Mouse (Mus musculus): ENCODE results near the gene Specc1.

Gene Specc1

GRCm38 (mm10) chr11:62193116-62193515 is 236.6 kb downstream of the Specc1 start:
- no peak for DNase-seq

GRCm38 (mm10) chr11:62194217-62194616 is 237.7 kb downstream of the Specc1 start:
- no peak for DNase-seq

- DNase-seq = no peak
Measured at GRCm38 (mm10) chr11:62200901-62201512, 244.4 kb downstream of the Specc1 start.

DNA sequence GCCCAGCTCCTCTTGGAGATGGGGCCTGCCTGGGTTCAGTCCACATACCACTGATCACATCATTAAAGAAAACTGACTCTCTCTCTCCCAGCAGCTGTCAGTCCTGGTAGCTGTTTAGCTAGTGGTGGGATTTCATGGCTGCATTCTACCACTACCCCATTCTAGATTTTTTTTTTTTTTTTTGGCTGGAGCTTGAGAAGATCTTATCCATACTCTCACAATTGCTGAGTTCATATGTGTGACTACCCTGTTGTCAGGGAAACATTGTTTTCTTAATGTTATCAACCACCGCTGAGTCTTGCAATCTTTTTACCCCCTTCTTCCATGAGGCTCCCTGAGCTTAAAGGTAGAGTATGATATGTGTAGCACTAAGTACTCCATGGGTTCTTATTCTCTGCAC is 246.1 kb downstream of the Specc1 start:
- DNase-seq = no peak

DNA sequence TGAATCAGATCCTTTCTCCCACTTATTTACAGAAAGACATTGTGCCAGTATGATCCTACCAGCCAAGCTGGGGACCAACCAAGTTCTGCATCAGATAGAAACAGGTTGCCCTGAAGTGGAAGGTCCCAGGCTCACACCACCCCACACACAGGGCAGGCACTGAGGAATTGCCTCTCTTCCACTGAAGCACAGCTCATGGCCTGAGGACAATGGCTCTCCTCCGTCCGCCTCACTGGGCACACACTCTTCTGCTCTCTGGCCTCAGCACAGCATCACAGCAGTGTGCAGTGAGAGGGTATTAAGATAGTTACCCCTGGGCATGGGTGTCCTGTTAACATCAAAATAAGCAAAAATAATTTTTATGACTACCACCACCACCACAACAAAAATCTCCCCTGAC is 252.5 kb downstream of the Specc1 start:
- no peak for DNase-seq

DNA sequence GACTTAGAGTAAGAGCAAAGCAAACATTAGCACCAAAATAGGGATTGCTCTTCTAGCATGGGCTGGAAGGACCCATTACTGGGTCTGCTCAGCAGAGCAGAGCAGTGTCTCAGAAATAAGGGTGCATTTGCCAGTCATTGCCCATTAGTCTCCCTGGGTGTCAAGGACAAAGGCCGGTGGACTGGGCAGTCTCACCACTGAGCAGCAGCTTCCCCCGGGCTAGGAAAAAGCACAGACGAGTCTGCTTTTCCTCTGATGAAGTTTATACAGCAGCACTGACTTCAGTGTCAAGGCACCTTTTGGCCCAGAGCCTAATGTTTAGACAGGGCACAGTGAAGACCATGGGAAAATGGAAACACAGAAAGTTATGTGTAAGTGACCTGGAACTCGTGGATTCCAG is 253.3 kb downstream of the Specc1 start:
- DNase-seq = no peak

GRCm38 (mm10) chr11:62213384-62213989 is 256.9 kb downstream of the Specc1 start:
- no peak for DNase-seq

DNA sequence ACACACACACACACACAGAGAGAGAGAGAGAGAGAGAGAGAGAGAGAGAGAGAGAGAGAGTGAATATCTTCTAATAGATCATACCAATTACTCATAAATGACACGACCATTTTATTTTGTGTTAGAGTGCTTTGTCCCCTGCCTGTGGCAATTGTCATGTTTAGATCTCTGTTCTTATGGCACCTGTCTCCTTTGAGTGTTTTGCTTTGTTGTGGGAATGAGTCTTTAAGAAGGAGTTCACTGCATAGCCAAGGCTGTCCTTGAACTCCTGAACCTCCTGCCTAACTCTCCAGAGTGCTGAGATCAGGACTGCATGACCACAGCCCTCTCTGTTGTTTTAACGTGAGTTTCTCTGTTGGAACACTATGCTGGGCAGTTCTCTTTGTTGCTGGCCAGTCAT is 258.5 kb downstream of the Specc1 start:
- no peak for DNase-seq

DNA sequence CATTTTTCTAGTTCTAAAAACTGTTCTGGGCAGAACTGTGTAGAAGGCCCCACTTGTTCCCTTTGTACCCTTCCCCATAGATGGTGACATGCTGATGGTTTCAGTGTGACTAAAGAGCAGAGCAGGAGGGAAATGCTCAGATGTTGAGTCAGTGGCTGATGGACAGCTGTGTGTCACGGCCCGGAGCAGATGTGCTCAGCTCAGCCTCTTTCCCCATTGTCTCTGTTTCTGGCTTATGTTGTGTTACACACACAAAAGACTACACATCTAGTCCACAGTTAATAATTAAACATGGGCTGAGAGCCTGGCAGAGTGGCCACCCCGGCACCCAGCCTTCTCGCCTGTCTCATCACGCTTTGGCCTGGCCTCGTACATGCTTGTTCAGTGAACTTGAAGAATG is 261.2 kb downstream of the Specc1 start:
- DNase-seq = no peak

DNA sequence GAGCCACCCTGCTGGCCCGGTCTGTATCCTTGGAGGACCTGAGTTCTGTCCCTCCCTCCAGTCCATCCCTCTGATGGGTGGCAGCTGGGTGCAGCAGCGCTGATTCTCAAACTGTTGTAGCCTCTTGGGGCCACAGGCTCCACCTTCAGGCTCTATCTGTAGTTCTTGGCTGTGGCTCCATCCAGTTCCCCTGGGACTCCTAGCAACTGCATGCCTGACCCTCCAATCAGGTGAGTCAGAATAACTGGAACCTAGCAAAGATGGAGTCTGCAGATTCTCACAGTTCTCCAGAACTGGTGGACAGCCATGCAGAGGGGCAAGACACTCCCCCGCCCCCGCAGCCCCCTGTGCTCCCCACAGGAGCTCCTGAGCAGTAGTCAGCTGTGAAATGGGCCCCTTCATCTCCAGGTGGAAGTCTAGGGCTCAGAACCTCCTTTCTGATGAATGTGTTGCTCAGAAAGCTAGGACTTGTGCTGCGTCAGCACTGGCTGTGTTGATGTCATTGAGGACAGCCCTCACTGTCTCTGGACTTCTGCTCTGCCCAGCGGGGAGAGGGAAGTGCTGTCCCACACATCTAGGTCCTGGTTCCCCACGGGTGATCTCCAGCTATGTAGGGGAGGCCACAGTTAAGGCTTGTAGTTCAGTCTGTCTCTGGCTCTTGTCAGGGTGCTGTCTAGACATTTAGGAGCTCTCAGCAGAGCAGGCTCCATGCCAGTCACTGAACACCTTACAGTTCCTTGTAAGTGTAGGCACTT is 264.4 kb downstream of the Specc1 start:
- no peak for DNase-seq

DNA sequence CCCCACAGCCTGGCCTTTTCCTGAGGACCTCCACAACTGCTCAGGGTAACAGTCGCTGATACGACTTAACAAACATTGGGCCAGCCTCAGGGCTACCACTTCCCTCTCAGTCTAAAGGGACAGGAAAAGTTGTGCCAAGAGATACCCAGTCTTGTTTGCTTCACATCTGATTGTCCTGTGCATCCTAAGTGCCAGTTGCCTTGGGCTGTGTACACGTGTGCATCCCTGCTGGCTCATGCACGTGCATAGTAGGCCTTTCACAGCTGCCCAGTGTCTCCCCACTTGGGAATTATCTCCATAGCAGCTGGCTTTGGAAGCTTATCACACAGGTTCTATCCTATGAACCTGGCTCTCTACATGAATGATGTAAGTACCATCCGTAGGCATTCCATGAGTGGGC is 266.9 kb downstream of the Specc1 start:
- no peak for DNase-seq

DNA sequence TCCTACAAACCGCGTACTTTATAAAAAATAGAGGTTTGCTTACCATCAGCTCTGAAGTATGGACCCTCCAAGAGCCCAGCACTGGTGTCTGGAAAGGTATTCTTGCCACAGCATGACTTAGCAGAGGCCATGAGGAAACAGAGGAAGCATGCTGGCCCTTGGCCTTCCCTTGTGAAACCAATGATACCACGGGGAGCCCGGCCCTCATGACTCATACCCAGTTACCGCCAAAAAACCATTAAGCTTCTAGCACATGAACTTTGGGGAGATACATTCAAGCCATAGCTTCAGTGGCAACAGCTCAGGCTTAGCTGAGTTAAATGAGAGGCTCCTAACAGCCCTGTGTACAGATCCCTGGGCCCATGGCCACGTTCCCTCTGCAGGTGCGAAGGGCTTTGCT is 267.4 kb downstream of the Specc1 start:
- DNase-seq = no peak

DNA sequence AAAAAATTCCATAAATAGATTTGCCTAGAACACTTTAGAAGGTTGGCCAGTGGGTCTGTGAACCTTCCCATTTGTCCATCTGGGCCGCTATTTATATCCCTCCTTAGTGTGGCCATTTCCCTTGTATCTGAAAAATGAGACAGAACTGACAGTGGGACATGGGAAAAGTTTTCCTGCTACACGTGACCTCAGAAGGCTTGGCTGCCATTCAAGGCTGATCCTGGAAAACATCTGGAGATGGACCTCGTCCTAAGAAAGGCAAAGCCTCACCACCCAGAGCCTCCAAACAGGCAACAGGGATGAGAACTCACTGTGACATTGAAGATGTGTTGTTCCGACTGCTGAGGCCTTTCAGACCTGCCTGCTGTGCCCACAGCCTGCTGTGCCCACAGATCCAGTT is 268.2 kb downstream of the Specc1 start:
- DNase-seq = no peak

DNA sequence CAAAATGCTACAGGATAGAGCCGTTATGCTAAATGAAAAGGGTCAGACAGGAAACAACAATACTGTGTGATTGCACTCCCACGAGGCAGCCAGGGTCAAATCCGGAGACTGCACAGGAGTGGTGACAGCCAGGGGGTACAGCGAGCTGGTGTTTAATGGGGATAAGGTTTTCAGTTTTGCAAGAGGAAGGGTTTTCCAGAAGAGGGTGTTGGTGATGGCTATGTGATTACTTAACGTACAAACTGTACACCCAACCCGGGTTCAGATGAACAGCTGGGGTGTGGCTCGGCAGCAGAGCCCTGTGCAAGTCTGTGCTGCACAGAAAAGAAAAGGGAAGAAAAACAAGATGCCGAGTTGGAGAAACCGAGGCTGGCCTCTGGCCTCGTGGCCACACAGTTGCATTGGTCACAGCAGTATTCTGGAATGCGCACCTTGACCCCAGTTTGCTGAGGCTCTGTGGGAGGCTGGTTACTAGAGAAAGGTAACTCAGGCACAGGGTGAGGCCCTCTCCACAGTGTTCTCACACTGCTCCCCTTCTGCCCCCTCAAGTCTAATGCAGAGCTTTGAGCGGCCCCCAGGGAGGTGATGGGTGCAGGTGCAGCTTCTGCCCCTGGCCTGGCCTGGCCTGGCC is 284.2 kb downstream of the Specc1 start:
- no peak for DNase-seq

- no peak for DNase-seq
Measured at GRCm38 (mm10) chr11:62243871-62244270, 287.3 kb downstream of the Specc1 start.

DNA sequence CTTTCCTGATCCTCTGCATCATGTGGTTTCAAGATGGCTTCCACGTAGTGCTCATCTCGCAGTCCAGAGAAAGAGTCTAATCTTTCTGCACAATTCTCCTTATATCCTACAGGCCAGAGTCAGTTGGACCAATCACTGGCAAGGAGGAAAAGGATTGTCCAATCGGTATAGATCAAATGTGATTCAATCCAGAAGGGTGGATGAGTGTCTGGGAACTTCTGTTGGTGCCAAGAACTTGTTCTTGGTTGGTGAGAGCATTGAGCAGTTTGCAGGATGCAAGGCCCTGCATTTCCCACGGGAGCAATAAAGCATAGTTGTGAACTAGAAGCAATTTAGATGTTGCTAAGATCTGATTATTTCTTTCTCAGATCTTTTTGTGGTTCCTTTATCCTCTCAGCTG is 287.9 kb downstream of the Specc1 start:
- DNase-seq = no peak

- DNase-seq = no peak
Measured at GRCm38 (mm10) chr11:62247759-62248400, 291.3 kb downstream of the Specc1 start.

DNA sequence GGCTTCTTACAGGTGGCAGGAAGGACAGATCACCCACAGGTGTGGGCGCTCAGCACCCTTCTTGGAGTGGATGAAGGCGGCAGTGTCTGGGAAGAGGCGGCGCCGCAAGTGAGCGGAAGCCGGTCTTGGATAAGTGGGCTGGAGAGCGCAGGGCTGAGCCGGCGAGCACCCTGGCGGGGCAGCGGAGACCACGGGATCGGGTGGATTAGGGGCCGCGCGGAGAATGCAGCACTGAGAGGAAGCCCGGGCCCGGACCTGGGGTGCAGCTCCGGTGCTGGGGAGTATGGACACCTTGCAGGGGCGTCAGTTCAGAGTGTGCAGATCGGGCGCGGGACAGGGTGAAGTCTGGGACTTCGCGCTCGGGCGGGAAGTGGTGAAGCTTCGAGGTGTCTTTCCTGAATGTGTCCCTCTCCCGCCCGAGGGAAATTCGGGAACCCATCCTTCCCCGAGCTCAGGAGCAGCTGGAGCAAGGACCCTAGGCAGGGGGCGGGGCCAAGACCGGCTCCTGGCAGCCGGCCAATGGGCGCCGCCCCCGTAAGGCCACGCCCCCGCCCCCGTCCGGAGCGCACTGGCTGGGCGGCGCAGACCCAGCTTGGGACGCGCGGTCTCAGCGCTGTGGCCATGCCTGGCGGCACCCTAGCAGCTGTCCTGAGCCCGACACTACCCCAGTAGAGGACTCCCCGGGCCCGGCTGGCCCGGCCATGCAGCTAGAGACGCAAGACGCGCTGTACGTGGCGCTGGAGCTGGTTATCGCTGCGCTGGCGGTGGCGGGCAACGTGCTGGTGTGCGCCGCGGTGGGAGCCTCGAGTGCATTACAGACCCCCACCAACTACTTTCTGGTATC is 292.1 kb downstream of the Specc1 start, which contains the start of gene Adora2b:
Gene Adora2b, plus strand, starts transcription at position 584 of the 844 bp plus-strand sequence.
- DNase-seq = peak; percentile 14

- DNase-seq = peak; percentile 27
Measured at GRCm38 (mm10) chr11:62249266-62250037, 292.9 kb downstream of the Specc1 start.

DNA sequence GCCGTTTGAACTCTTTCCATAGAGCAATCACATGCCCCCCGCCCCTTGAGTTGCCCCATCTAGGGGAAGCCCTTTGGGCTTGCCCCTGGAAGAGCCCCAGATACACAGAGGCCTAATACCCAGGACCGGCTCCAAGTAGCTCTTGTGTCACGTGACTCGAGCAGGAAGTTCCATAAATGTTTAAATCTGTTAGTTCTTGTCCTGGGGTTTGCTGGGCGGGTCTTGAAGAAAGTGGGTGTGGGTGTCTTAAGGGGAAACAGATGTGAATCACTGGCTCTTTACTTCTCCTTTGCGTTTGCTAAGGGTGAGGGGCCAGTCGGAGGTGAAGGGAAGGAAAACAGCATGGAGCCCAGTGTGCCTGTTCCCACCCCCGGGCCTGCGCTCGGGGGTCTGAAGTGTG is 294.5 kb downstream of the Specc1 start:
- no peak for DNase-seq

DNA sequence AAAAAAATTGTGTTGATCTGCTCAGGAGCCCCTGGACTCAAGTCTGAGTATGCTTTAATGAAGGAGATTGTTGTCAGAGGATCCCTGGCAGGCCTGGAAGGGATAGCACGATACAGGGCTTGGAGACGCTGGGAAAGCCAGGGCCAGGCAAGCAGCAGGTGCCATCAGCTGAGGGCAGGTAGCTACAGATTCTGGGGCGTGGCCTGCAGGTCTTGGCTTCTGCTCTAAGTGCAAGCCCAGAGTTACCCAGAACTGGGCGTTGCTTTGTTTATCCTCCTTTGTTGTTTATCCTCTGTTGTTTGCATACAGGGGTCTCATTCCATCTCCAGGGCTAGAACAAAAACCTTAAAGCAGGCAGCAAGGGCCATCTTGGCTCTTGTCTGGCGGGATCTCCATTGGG is 296.8 kb downstream of the Specc1 start:
- DNase-seq = no peak

- no peak for DNase-seq
Measured at GRCm38 (mm10) chr11:62259214-62259613, 302.7 kb downstream of the Specc1 start.
